Mouse (Mus musculus): Measurements from ENCODE around the gene Galnt5. TPM values are rescaled to one million over a fixed set of nuclear protein-coding genes. Genes with fewer than 3 reads are reported as not detected.
A peak's percentile ranks its signal among the peaks of the same experiment; 100 is the strongest.

The Galnt5 gene
- 2.1 and 2.3 TPM in 2 replicates for polyA plus RNA-seq (2015; fragmentation: Nextera tagmentation; extraction: Ambion mirVana)

DNA sequence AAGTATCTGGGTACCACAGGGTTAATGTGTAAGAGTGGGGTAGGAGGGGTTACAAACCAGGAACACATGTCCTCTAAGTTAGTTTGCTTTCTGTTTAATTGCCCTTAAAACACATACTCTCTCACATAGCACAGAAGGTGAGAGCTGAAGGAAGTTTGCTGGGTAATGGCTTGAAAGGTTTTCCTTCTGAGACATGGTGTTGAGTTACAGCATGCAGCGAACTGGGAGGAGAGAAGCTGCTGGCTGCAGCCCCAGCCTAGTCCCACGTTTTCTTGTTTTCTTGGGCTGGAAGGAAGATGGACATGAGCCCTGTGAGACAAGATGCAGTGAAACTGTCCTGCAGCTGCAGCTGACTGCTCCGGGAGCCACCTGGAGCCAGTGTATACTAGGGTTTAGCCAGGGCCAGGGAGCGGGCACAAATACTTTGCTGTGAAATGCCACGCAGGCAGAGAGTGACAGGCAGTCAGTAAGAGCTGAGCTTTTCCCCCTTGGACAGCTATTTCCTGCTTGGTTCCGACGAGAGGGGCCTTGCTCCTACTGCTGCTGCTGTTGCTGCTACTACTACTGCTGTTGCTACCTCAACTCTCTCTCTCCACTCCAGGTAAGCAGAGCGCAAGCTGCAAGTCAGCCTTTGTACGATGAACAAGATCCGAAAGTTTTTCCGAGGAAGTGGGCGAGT is at the start of gene Galnt5:
Gene Galnt5 (plus strand): TSS at position 133 of the 679 bp plus-strand sequence.
- H3K4me1 ChIP-seq (replicated peaks; ENCODE audit: control insufficient read depth, insufficient read depth, low read length), result 0 out of 2 replicates have a peak, but pooled peaks cover 2% of the 10 kb centered on the region
- peak; percentile 84 for ATAC-seq (ENCODE audit: low read depth)
- no peaks in the 10 kb centered on the region for H3K9me3 ChIP-seq (ENCODE audit: control insufficient read depth, low read length)
- WGBS, result 10% methylated on average over 12 of the region's 12 CpGs
- peak within 1 kb of the TSS; percentile 72 for H3K27ac ChIP-seq (ENCODE audit: low read length)
- no peaks in the 10 kb centered on the region for H3K27me3 ChIP-seq (ENCODE audit: control insufficient read depth, insufficient read depth, low read depth, low read length)
- no peaks in the 10 kb centered on the region for H3K36me3 ChIP-seq (ENCODE audit: control insufficient read depth, insufficient read depth, low read length)
- H3K4me2 ChIP-seq (ENCODE audit: low read depth, low read length), result peak within 1 kb of the TSS; percentile 61
- peak within 1 kb of the TSS; percentile 45 for H3K4me3 ChIP-seq (ENCODE audit: low read length)
- H3K9ac ChIP-seq (ENCODE audit: low read length), result peak within 1 kb of the TSS; percentile 52; the same call in 1 of the 2 replicates

DNA sequence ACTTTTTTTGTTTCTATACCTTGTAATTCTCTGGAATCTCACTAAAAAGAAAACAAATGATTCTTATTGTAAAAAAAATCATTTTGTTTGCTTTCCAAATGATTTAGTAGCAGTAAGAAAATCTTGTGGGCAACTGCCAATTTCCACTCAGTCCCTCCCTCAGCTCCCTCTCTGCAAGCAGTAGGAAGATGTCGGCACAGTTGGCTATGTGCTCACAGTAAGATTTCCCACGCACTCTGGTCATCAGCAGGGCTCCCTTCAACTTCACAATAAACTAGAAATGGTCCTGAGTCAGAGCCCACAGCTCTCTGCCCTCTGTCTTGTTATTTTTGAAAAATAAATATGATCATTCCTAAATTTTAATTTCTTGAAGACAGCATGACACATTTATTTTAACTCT is 46.1 kb upstream of the Galnt5 start:
- H3K4me2 ChIP-seq (ENCODE audit: low read depth, low read length), result no peak overlapping the region
- H3K4me3 ChIP-seq (ENCODE audit: low read length), result no peak overlapping the region
- H3K36me3 ChIP-seq (ENCODE audit: control insufficient read depth, insufficient read depth, low read length), result no peaks in the 10 kb centered on the region
- no peaks in the 10 kb centered on the region for H3K4me1 ChIP-seq (replicated peaks; ENCODE audit: control insufficient read depth, insufficient read depth, low read length)
- ATAC-seq (ENCODE audit: low read depth), result no peak
- no peak overlapping the region for H3K9ac ChIP-seq (ENCODE audit: low read length)
- H3K27ac ChIP-seq (ENCODE audit: low read length), result no peak overlapping the region
- 44% methylated on average over 2 of the region's 2 CpGs for WGBS
- no peaks in the 10 kb centered on the region for H3K9me3 ChIP-seq (ENCODE audit: control insufficient read depth, low read length)
- H3K27me3 ChIP-seq (ENCODE audit: control insufficient read depth, insufficient read depth, low read depth, low read length), result no peaks in the 10 kb centered on the region

DNA sequence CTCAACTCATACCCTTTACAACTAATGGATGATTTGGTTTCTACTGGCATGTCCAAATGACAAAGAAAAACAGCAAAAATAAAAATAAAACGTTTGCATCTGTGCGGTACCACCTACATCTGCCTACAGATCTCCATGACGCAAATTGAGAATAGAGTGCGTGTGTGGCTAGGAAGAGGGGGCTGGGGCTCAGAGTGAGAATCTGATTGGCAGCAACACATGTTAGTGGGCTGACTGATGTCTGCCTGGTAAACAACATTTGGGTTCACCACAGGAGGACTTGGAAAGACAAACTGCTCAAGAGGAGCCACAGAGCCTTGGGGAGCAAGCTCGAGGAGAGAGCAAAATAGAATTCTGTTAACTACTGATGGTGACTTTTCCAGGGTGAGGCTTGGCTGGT is 36.9 kb upstream of the Galnt5 start:
- Histone ChIP-seq H3K4me1 (replicated peaks; ENCODE audit: control insufficient read depth, insufficient read depth, low read length) (no peaks in the 10 kb centered on the region), H3K4me3 (ENCODE audit: low read length) (no peak overlapping the region), H3K9ac (ENCODE audit: low read length) (no peak overlapping the region), H3K27ac (ENCODE audit: low read length) (no peak overlapping the region), H3K9me3 (ENCODE audit: control insufficient read depth, low read length) (no peaks in the 10 kb centered on the region), H3K27me3 (ENCODE audit: control insufficient read depth, insufficient read depth, low read depth, low read length) (no peaks in the 10 kb centered on the region), H3K4me2 (ENCODE audit: low read depth, low read length) (no peak overlapping the region), H3K36me3 (ENCODE audit: control insufficient read depth, insufficient read depth, low read length) (no peaks in the 10 kb centered on the region)
- no peak for ATAC-seq (ENCODE audit: low read depth)
- WGBS, result 77% methylated on average over 5 of the region's 5 CpGs

- Histone ChIP-seq H3K4me3 (ENCODE audit: low read length) (no peak overlapping the region), H3K27me3 (ENCODE audit: control insufficient read depth, insufficient read depth, low read depth, low read length) (no peaks in the 10 kb centered on the region), H3K27ac (ENCODE audit: low read length) (no peak overlapping the region), H3K36me3 (ENCODE audit: control insufficient read depth, insufficient read depth, low read length) (no peaks in the 10 kb centered on the region), H3K9me3 (ENCODE audit: control insufficient read depth, low read length) (no peaks in the 10 kb centered on the region), H3K9ac (ENCODE audit: low read length) (no peak overlapping the region), H3K4me2 (ENCODE audit: low read depth, low read length) (no peak overlapping the region), H3K4me1 (replicated peaks; ENCODE audit: control insufficient read depth, insufficient read depth, low read length) (no peaks in the 10 kb centered on the region)
- ATAC-seq (ENCODE audit: low read depth), result no peak
Observed at GRCm38 (mm10) chr2:57982248-57982647, 15.4 kb upstream of the Galnt5 start.

DNA sequence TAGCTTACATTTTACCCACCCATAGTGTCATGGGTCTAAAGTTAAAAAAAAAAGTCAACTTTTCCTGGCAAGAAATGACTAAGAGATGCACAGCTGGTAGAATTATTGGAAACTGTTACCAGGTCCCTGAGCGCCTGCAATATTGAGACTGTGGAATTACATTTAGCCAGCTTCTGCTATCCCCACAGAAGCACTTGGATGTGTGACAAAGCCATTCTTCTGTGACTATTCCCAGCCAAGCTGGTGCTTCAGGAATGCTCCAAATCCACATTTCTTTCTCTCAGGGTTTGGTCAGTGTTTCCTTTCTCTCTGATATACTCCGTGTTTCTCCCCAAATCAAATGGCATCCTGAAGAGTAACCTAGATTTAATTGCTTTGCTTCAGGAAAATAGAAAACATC is 6.6 kb upstream of the Galnt5 start:
- Histone ChIP-seq H3K4me3 (ENCODE audit: low read length) (no peak overlapping the region), H3K27me3 (ENCODE audit: control insufficient read depth, insufficient read depth, low read depth, low read length) (no peaks in the 10 kb centered on the region), H3K27ac (ENCODE audit: low read length) (no peak overlapping the region), H3K4me2 (ENCODE audit: low read depth, low read length) (no peak overlapping the region), H3K9me3 (ENCODE audit: control insufficient read depth, low read length) (no peaks in the 10 kb centered on the region), H3K9ac (ENCODE audit: low read length) (no peak overlapping the region), H3K36me3 (ENCODE audit: control insufficient read depth, insufficient read depth, low read length) (no peaks in the 10 kb centered on the region), H3K4me1 (replicated peaks; ENCODE audit: control insufficient read depth, insufficient read depth, low read length) (no peaks in the 10 kb centered on the region)
- ATAC-seq (ENCODE audit: low read depth), result no peak
- WGBS, result 80% methylated on average over 2 of the region's 2 CpGs

- H3K36me3 ChIP-seq (ENCODE audit: control insufficient read depth, insufficient read depth, low read length), result no peaks in the 10 kb centered on the region
- H3K9ac ChIP-seq (ENCODE audit: low read length), result no peak overlapping the region
- ATAC-seq (ENCODE audit: low read depth), result peak; percentile 64
- no peaks in the 10 kb centered on the region for H3K27me3 ChIP-seq (ENCODE audit: control insufficient read depth, insufficient read depth, low read depth, low read length)
- 0 out of 2 replicates have a peak, but pooled peaks cover 2% of the 10 kb centered on the region for H3K4me1 ChIP-seq (replicated peaks; ENCODE audit: control insufficient read depth, insufficient read depth, low read length)
- peak overlapping the region; percentile 9; the same call in 1 of the 2 replicates for H3K27ac ChIP-seq (ENCODE audit: low read length)
- no peak overlapping the region for H3K4me2 ChIP-seq (ENCODE audit: low read depth, low read length)
- 48% methylated on average over 3 of the region's 3 CpGs for WGBS
- H3K9me3 ChIP-seq (ENCODE audit: control insufficient read depth, low read length), result no peaks in the 10 kb centered on the region
- H3K4me3 ChIP-seq (ENCODE audit: low read length), result no peak overlapping the region
Observed at GRCm38 (mm10) chr2:58001497-58001896, 3.8 kb downstream of the Galnt5 start.

DNA sequence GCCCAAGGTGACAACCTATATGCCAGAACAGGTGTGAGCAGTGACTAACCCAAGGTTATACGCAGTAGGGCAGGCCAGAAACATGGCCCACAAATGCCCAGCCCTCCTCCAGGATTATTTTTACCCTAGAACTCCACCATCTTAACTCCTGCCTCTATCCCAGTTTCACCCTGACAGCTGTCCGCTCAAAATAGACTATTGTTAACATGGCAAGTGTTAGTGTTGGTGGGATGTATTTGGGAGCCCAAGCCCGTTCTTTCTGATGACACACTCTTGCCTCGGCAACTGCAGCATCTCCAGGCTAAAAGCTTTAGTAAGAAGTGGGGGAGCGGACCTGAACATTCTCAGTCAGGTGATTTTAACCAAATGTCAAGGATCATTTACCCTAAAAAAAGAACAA is 9.4 kb downstream of the Galnt5 start:
- Histone ChIP-seq H3K9me3 (ENCODE audit: control insufficient read depth, low read length) (no peaks in the 10 kb centered on the region), H3K4me3 (ENCODE audit: low read length) (no peak overlapping the region), H3K9ac (ENCODE audit: low read length) (no peak overlapping the region), H3K27me3 (ENCODE audit: control insufficient read depth, insufficient read depth, low read depth, low read length) (no peaks in the 10 kb centered on the region), H3K4me1 (replicated peaks; ENCODE audit: control insufficient read depth, insufficient read depth, low read length) (no peaks in the 10 kb centered on the region), H3K36me3 (ENCODE audit: control insufficient read depth, insufficient read depth, low read length) (no peaks in the 10 kb centered on the region), H3K4me2 (ENCODE audit: low read depth, low read length) (no peak overlapping the region), H3K27ac (ENCODE audit: low read length) (no peak overlapping the region)
- WGBS, result 86% methylated on average over 5 of the region's 5 CpGs
- ATAC-seq (ENCODE audit: low read depth), result no peak

GRCm38 (mm10) chr2:58023556-58023955 is 25.9 kb downstream of the Galnt5 start:
- no peaks in the 10 kb centered on the region for H3K27me3 ChIP-seq (ENCODE audit: control insufficient read depth, insufficient read depth, low read depth, low read length)
- H3K4me1 ChIP-seq (replicated peaks; ENCODE audit: control insufficient read depth, insufficient read depth, low read length), result no peaks in the 10 kb centered on the region
- no peak for ATAC-seq (ENCODE audit: low read depth)
- H3K4me2 ChIP-seq (ENCODE audit: low read depth, low read length), result no peak overlapping the region
- H3K36me3 ChIP-seq (ENCODE audit: control insufficient read depth, insufficient read depth, low read length), result no peaks in the 10 kb centered on the region
- no peak overlapping the region for H3K27ac ChIP-seq (ENCODE audit: low read length)
- H3K9ac ChIP-seq (ENCODE audit: low read length), result no peak overlapping the region
- 74% methylated on average over 6 of the region's 6 CpGs for WGBS
- no peak overlapping the region for H3K4me3 ChIP-seq (ENCODE audit: low read length)
- no peaks in the 10 kb centered on the region for H3K9me3 ChIP-seq (ENCODE audit: control insufficient read depth, low read length)

DNA sequence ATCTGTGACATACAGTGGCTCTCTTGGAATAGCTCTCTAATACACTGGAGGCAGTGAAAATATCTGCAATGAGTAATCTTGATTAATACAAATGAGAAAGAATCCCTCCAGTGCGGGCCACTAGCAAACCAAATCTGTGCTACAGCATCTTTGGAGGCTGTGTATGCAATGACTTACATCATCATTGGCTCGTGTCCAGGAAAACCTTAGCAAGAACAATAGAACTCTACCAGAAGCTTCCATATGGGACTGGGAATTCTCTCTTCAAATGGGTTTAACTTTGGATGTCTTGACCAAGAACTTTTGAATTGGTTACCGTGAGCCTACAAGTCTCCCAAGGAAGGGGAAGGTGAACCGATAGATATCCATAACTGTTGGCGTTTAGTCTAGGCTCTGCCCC is 29.1 kb downstream of the Galnt5 start:
- Histone ChIP-seq H3K27me3 (ENCODE audit: control insufficient read depth, insufficient read depth, low read depth, low read length) (no peaks in the 10 kb centered on the region), H3K9me3 (ENCODE audit: control insufficient read depth, low read length) (no peaks in the 10 kb centered on the region), H3K4me2 (ENCODE audit: low read depth, low read length) (no peak overlapping the region), H3K4me3 (ENCODE audit: low read length) (no peak overlapping the region), H3K27ac (ENCODE audit: low read length) (no peak overlapping the region), H3K9ac (ENCODE audit: low read length) (no peak overlapping the region), H3K4me1 (replicated peaks; ENCODE audit: control insufficient read depth, insufficient read depth, low read length) (no peaks in the 10 kb centered on the region), H3K36me3 (ENCODE audit: control insufficient read depth, insufficient read depth, low read length) (no peaks in the 10 kb centered on the region)
- 69% methylated on average over 5 of the region's 5 CpGs for WGBS
- no peak for ATAC-seq (ENCODE audit: low read depth)
